Mouse (Mus musculus) ES-E14 (cell line): Measurements from ENCODE around the gene Rnf43.

Source experiments
- CHD2 ChIP-seq: IDR thresholded peaks from 2 replicates; pipeline ENCODE4 v1.6.1; 2014; ENCODE audit warnings: mild to moderate bottlenecking, low read depth, low read length, inconsistent platforms
- HCFC1 ChIP-seq: IDR thresholded peaks from 2 replicates; pipeline ENCODE4 v1.6.1; 2012; ENCODE audit warnings: low read length, inconsistent platforms, borderline replicate concordance; ENCODE audit not compliant: insufficient read depth
- MAFK ChIP-seq: IDR thresholded peaks from 2 replicates; pipeline ENCODE4 v1.6.1; 2014; ENCODE audit warnings: mild to moderate bottlenecking, low read depth, low read length, inconsistent platforms; ENCODE audit not compliant: insufficient read depth
- ZC3H11A ChIP-seq: IDR thresholded peaks from 2 replicates; pipeline ENCODE4 v1.6.1; 2012; ENCODE audit warnings: low read depth, mild to moderate bottlenecking, inconsistent platforms, low read length, borderline replicate concordance
- ZNF384 ChIP-seq: IDR thresholded peaks from 2 replicates; pipeline ENCODE4 v1.6.1; 2012; ENCODE audit warnings: low read depth, low read length, inconsistent platforms

DNA sequence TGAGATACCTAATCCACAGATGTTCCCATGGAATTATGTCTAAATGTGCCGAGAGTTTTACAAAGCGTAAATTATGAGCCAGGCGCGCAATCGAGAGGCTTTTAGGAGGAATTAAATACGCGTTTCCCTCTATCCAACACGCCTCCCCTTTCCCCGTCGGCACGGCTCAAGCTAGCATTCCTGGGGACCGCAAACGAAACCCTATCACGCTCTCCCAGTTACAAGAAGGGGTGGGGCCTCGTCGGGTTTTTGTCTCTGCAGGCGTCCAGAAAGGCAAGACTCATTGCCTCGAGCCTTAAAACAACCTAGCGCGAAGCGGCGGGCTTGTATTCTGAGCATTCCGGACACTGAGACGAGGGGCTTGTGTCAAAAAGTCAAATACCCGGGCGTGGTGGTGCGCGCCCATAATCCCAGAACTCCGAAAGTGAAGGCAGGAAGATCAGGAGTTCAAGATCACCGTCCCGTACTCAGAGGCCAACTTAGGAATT lies 74.2 kb downstream of the Rnf43 start:
- TF ChIP-seq CHD2, result no peak
- TF ChIP-seq MAFK, result no peak
- TF ChIP-seq ZC3H11A, result no peak
- no peak for TF ChIP-seq HCFC1
- no peak for TF ChIP-seq ZNF384
